Mouse (Mus musculus): ENCODE results near the gene Fbxl19.
"Not testable (repeated sequence)": the region's sequence is repeated elsewhere in the genome, so short reads cannot be mapped to it uniquely, and the experiment has no call there.

The Fbxl19 gene

GRCm38 (mm10) chr7:127768997-127769593 lies 24.8 kb downstream of the Fbxl19 start:
- DNase-seq: peak; percentile 97

GRCm38 (mm10) chr7:127769651-127770038 lies 25.3 kb downstream of the Fbxl19 start, which contains the start of gene Orai3:
TSS of gene Orai3 (plus strand) at chr7:127769815.
- peak; percentile 91 to 94 for DNase-seq

DNA sequence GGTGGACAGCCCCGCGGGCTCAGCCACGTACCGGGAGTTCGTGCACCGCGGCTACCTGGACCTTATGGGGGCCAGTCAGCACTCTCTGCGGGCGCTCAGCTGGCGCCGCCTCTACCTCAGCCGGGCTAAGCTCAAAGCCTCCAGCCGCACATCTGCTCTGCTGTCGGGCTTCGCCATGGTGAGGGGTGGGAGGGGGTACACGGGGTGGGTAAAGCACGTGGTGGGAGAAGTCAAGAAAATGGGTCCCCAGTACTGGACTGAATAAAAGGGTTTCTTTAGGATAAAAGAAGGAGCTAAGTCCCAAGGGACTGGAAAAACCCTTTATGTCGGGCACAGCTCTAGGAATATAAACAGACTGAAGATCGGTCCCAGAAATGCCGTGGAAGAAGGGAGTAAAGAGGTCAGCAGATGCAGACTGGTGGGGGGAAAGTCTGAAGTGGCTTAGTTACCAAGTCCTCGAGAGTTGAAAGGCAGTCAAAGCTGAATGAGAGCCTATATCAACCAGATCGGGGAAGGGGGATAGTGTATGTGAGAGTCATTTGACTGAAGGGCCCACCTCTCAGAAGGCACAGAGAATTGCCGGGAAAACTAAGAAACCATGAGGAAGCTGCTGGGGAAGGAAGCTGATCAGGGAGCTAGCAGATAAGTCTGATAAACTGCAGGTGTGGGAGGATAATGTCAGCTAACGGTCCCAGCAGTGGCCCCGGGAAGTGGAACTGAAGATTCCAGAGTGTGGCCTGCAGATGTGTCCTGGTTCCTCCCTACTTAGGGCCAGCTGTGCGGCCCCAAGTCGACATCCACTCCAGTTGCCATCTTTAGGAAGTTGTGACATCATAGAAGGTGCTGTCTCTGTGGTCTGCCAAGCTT lies 25.9 kb downstream of the Fbxl19 start:
- DNase-seq: peak in 1 of 2 experiments; percentile 39

DNA sequence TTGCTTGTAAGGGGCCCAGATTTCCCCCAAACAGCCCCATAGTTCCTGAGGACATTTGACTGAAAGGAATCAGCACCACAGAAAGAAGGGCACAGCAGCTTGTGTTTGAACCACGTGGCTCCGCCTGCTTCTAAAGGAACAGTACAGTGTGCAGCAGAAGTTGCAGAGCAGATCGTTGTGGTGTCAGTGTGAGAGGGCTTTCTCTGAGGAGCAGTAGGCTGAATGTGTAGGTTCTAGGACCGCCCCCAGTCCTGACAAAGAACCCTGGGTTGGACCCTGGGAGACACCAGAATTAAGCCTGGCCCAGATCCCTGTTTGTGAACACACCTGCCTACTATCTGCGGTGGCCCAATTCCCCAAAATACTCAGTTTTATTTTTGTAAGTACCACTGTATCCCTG lies 26.9 kb downstream of the Fbxl19 start:
- DNase-seq: no peak

- no peak for DNase-seq
Observed at GRCm38 (mm10) chr7:127772080-127772479, 27.7 kb downstream of the Fbxl19 start.

- DNase-seq: no peak
Observed at GRCm38 (mm10) chr7:127772557-127772956, 28.2 kb downstream of the Fbxl19 start.

DNA sequence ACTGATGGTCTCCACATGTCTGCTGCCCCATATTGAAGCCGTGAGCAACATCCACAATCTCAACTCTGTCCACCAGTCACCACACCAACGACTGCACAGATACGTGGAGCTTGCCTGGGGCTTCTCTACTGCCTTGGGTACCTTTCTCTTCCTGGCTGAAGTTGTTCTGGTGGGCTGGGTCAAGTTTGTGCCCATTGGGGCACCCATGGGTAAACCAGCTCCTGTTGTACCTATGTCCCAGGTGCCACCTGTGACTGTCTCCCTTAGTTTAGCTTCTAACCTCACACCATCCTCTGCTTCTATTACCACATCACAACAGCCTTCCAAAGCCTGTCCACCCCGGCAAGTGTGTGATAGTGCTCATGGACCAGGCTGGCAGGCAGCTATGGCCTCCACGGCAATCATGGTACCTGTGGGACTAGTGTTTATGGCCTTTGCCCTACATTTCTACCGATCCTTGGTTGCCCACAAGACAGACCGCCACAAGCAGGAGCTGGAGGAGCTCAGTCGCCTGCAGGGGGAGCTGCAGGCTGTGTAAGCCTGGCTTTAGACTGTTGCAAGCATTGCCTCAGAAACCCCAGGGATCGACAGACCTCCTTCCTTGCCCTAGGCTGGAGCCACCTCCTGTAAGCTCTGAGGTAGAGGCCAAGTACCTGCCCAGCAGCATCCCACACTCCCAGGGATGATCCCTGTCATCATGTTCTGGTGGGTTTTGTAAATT lies 29.5 kb downstream of the Fbxl19 start:
- peak; percentile 82 to 90 for DNase-seq

- DNase-seq: not testable (repeated sequence)
Observed at GRCm38 (mm10) chr7:127775837-127776236, 31.5 kb downstream of the Fbxl19 start.

DNA sequence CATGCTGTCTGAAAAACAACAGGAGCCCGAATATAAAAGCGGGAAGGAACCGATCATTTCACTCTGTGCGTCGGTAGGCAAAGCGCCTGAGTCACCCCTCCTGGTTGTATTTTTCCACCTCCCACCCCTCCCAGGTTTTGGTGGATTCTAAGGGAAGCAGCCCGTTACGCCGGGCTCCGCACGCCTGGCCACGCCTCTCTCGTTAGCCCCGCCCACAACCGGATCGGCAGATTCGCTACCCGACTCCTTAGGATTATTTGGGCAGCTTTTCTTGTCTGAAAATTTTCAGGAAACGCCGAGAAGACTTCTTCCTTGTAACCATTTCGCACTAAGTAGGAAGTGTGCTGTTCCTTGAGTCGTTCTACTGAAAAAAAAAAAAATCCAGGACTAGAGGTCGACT lies 32.1 kb downstream of the Fbxl19 start, which contains the start of gene Setd1a:
Gene Setd1a, plus strand, starts transcription at position 245 of the 400 bp plus-strand sequence.
- DNase-seq: peak; percentile 95

DNA sequence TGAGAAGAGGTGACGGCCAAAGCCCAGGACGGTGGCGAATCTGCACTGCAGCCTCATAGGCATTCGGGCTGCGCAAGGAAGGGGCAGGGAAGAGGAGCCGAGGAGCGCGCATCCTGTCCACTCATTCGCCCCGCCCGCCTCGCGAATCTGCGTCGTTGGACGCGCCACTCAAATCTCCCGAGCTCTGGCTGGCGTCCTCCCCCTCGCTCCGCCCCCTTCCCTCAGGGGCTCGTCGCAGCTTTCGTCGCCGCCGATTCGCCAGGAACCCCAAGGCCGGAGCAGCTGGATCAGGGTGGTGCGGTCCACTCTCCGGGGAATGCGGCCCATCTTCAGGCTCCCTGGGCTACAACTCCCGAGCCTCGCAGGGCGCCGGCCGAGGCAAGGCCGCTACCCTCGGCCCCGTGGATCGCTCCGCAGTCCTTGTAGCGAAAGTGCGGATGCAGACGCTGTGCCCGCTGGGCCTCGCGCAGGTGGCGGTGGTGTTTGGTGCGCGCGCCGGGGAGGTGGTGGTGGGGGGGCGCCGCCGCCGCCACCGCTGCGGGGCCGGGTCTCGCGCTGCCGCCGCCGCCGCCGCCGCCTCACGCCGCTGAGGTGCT lies 32.6 kb downstream of the Fbxl19 start:
- peak; percentile 99 for DNase-seq

DNA sequence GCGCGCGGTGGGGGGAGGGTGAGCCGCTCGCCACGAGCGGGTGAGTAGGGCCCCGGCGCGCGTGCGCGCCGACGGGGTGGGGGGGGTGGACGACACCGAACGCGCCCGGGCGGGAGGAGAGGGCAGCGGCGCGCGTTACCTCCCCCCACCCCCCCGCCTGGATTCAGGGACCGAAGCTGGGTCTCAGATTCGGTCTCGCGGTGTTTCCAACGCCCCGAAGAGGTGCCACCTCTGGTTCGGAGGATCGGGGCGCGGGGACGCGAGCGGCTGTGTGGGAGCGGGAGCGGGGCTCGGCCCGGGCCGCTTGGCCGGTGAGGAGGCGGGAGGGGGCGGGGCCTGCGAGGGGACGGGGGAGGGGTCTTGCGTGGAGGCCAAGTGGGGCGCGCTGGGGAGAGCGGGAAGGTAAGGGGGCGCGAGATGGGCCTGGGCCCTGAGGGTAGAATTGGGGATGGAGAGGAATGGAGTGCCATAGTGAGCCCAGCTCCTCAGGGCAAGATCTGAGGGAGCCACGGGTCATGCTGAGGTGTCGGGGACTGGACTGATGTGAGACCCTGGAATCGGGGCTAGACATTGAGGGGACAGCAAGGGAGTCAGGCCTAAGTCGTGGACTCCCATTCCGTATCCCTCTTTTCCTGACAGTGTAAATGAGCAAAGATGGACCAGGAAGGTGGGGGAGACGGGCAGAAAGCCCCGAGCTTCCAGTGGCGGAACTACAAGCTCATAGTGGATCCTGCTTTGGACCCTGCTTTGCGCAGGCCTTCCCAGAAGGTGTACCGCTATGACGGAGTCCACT lies 33.3 kb downstream of the Fbxl19 start:
- peak; percentile 78 to 84 for DNase-seq

DNA sequence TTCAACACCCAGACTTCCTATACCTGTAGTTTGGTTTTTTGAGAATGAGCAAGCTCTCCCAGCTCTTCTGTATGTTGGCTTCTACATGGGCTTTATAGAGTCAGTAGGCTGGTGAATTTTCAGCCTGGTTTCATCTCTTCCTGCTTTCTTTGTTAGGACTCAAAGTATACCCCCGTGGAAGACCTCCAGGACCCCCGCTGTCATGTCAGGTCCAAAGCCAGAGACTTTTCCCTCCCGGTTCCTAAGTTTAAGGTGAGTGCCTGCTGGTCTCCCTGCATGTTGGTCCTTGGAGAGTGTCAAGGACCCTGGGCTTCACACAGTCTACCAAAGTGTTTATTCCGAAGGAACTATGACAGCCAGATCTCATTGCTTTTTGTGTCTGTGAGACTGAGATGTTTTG lies 34.0 kb downstream of the Fbxl19 start:
- no peak for DNase-seq

GRCm38 (mm10) chr7:127785308-127785707 lies 41.0 kb downstream of the Fbxl19 start, which contains the start of gene Gm49388:
TSS of gene Gm49388 (plus strand) at chr7:127785608.
- DNase-seq: no peak

GRCm38 (mm10) chr7:127797076-127797845 lies 52.9 kb downstream of the Fbxl19 start:
- no peak for DNase-seq

DNA sequence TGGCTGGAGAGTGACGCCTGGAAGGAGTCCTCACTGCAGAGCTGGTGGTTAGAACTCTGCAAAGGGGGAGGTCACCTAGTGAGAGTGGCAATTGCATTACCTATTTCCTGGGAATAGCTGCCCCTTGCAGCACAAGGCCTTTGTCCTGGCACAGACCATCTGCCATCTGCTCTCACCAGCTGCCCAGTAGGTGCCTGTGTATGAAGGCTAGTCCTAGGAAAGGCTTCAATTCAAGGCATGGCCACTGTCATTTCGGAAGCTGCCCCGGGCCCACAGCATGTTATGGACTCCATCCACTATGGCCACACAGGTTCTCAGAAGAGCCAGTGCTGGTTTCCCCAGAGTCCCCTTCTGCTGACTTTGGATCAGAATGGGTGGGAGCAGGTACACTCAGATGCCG lies 54.2 kb downstream of the Fbxl19 start:
- DNase-seq: no peak

DNA sequence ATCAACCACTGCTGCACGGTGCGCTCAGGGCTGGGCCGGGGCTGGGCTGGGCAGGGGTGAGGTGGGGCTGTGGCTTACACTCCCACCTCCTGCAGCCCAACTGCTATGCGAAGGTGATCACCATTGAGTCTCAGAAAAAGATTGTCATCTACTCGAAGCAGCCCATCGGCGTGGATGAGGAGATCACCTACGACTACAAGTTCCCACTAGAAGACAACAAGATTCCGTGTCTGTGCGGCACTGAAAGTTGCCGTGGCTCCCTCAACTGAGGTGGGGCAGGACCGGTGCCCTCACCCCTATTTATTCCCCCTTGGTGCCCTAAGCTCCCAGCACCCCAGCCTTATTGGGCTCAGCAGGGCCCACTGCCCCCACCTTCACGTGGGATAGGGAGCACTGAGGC lies 54.9 kb downstream of the Fbxl19 start:
- no peak for DNase-seq

DNA sequence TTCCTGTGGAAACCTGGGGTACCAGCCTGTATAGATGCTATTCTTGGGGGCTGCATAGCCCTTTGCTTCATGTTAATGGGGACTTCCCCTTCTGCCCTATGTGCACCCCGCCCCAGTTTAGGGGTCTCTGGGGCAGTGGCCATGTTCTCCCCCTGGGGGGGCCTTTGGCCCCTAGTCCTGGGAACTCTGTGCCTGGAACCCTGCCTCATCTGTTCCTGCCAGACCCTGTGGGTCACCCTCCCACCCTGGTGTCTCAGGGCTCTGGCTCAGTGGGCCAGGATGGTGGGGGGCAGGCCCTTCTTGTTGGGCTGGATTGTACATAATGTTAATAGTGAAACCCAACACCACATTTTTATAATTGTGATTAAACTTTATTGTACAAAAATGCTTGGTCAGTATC lies 55.4 kb downstream of the Fbxl19 start:
- no peak for DNase-seq

GRCm38 (mm10) chr7:127800435-127801009 lies 56.2 kb downstream of the Fbxl19 start, which contains the start of gene Hsd3b7:
TSS of gene Hsd3b7 (plus strand) at chr7:127800604.
- peak; percentile 97 for DNase-seq

- peak in 1 of 2 experiments; percentile 28 for DNase-seq
Observed at GRCm38 (mm10) chr7:127801010-127801621, 56.8 kb downstream of the Fbxl19 start.

GRCm38 (mm10) chr7:127802313-127802712 lies 58.0 kb downstream of the Fbxl19 start:
- DNase-seq: no peak

All from kidney, postnatal 4 days (tissue).